Comparison of ENCODE assay signal across 8 mouse cellular contexts in genomic region chr8:107435421-107435961, GRCm38 (mm10). TPM values are rescaled to one million over a fixed set of nuclear protein-coding genes. Genes with fewer than 3 reads are reported as not detected.
DNase-seq lines count a peak whose midpoint lies in the region; ATAC-seq and TF ChIP-seq lines count a peak whose summit lies in the region.

No protein-coding gene starts in this region.

- H3K4me3 ChIP-seq in kidney, postnatal 0 days (replicated peaks; ENCODE audit: low read depth, low read length): peak overlapping the region; percentile 75
- peak overlapping the region; percentile 90 for H3K4me3 ChIP-seq in intestine, postnatal 0 days (ENCODE audit: low read depth, low read length)
- peak overlapping the region; percentile 78 for H3K4me3 ChIP-seq in neural tube, embryonic 12.5 days

- H3K27ac ChIP-seq in kidney, postnatal 0 days: peak overlapping the region; percentile 92
- peak overlapping the region; percentile 99; the same call in 1 of the 2 replicates for H3K27ac ChIP-seq in intestine, postnatal 0 days (ENCODE audit: low read depth, low read length)
- no peak overlapping the region for H3K27ac ChIP-seq in neural tube, embryonic 12.5 days

- peak overlapping the region; percentile 88; the same call in 1 of the 2 replicates for H3K9ac ChIP-seq in kidney, postnatal 0 days (ENCODE audit: low read depth, low read length)
- H3K9ac ChIP-seq in intestine, postnatal 0 days (ENCODE audit: low read depth, low read length): peak overlapping the region; percentile 91
- no peak overlapping the region for H3K9ac ChIP-seq in neural tube, embryonic 12.5 days

- H3K4me1 ChIP-seq in kidney, postnatal 0 days (replicated peaks; ENCODE audit: insufficient read depth, low read length): no peaks in the 10 kb centered on the region
- 0 out of 2 replicates have a peak, but pooled peaks cover 7% of the 10 kb centered on the region for H3K4me1 ChIP-seq in intestine, postnatal 0 days (replicated peaks; ENCODE audit: control insufficient read depth, insufficient read depth, low read length)
- H3K4me1 ChIP-seq in neural tube, embryonic 12.5 days: peaks cover 15% of the 10 kb centered on the region

- no peaks in the 10 kb centered on the region for H3K36me3 ChIP-seq in kidney, postnatal 0 days (ENCODE audit: insufficient read depth, low read length)
- H3K36me3 ChIP-seq in intestine, postnatal 0 days (ENCODE audit: control insufficient read depth, insufficient read depth): no peaks in the 10 kb centered on the region
- H3K36me3 ChIP-seq in neural tube, embryonic 12.5 days: no peaks in the 10 kb centered on the region

- H3K27me3 ChIP-seq in kidney, postnatal 0 days (ENCODE audit: insufficient read depth, low read length): no peaks in the 10 kb centered on the region
- no peaks in the 10 kb centered on the region for H3K27me3 ChIP-seq in intestine, postnatal 0 days (replicated peaks; ENCODE audit: control insufficient read depth, insufficient read depth, low read length)
- no peaks in the 10 kb centered on the region; the same call in 1 of the 2 replicates for H3K27me3 ChIP-seq in neural tube, embryonic 12.5 days (replicated peaks)

- 36% methylated on average over 11 of the region's 11 CpGs for WGBS in kidney, postnatal 0 days
- 20% methylated on average over 11 of the region's 11 CpGs for WGBS in intestine, postnatal 0 days
- 38% methylated on average over 11 of the region's 11 CpGs for WGBS in neural tube, embryonic 12.5 days

- peak; percentile 22 for DNase-seq in kidney, postnatal 0 days (ENCODE audit: low spot score)
- DNase-seq in kidney, postnatal 14 days: no peak
- DNase-seq in ovary, postnatal 14 days (ENCODE audit: low spot score): no peak
- DNase-seq in kidney, adult 8-10 months: no peak

- TF ChIP-seq CTCF in kidney, postnatal 0 days (IDR thresholded peaks at IDR 0.05; ENCODE audit: low read depth): no peak
- no peak for TF ChIP-seq CTCF in intestine, postnatal 0 days (IDR thresholded peaks at IDR 0.05; ENCODE audit: low read depth)

- no peaks in the 10 kb centered on the region for H3K9me3 ChIP-seq in kidney, postnatal 0 days (replicated peaks; ENCODE audit: low read length)
- no peaks in the 10 kb centered on the region for H3K9me3 ChIP-seq in intestine, postnatal 0 days (ENCODE audit: control insufficient read depth)
- no peaks in the 10 kb centered on the region for H3K9me3 ChIP-seq in neural tube, embryonic 12.5 days

- H3K4me2 ChIP-seq in kidney, postnatal 0 days (ENCODE audit: low read length): peak overlapping the region; percentile 87
- peak overlapping the region; percentile 69 for H3K4me2 ChIP-seq in intestine, postnatal 0 days (replicated peaks; ENCODE audit: low read depth)
- peak overlapping the region; percentile 70 for H3K4me2 ChIP-seq in neural tube, embryonic 12.5 days (replicated peaks)

- no peak for ATAC-seq in kidney, postnatal 0 days (replicated peaks; ENCODE audit: low FRiP score, low read depth)
- peak; percentile 27; the same call in 1 of the 2 replicates for ATAC-seq in common myeloid progenitor, adult 5-6 weeks (replicated peaks; ENCODE audit: low read depth, poor library complexity, severe bottlenecking)
- ATAC-seq in intestine, postnatal 0 days: 0 out of 2 replicates have a peak, but pooled peaks have one; percentile 2
- ATAC-seq in neural tube, embryonic 12.5 days (ENCODE audit: low FRiP score, low read depth): peak; percentile 11; the same call in 1 of the 2 replicates
- no peak for ATAC-seq in frontal cortex, adult (ENCODE audit: low TSS enrichment)

RNA-seq across cellular contexts. Expression of gene Wwp2, which starts 0.7 kb away (rescaled TPM):
- polyA plus RNA-seq in kidney, postnatal 0 days (2015; fragmentation: Nextera tagmentation; extraction: Ambion mirVana): 38.9 and 46.8 TPM in 2 replicates
- 44.4 and 47.0 TPM in 2 replicates for total RNA-seq in common myeloid progenitor, adult 5-6 weeks (2017)
- polyA plus RNA-seq in intestine, postnatal 0 days (2015; fragmentation: Nextera tagmentation; extraction: Ambion mirVana): 34.9 and 37.4 TPM in 2 replicates
- 74.2 and 79.0 TPM in 2 replicates for polyA plus RNA-seq in neural tube, embryonic 12.5 days (2016; fragmentation: Nextera tagmentation; extraction: Ambion mirVana)

RNA-seq across cellular contexts. Expression of gene Nob1, which starts 10.6 kb away (rescaled TPM):
- polyA plus RNA-seq in kidney, postnatal 0 days (2015; fragmentation: Nextera tagmentation; extraction: Ambion mirVana): 47.5 and 50.0 TPM in 2 replicates
- 33.9 and 41.5 TPM in 2 replicates for total RNA-seq in common myeloid progenitor, adult 5-6 weeks (2017)
- 22.3 and 24.6 TPM in 2 replicates for polyA plus RNA-seq in intestine, postnatal 0 days (2015; fragmentation: Nextera tagmentation; extraction: Ambion mirVana)
- polyA plus RNA-seq in neural tube, embryonic 12.5 days (2016; fragmentation: Nextera tagmentation; extraction: Ambion mirVana): 79.1 and 81.5 TPM in 2 replicates

RNA-seq across cellular contexts. Expression of gene Nqo1, which starts 32.5 kb away (rescaled TPM):
- 15.9 and 21.2 TPM in 2 replicates for polyA plus RNA-seq in kidney, postnatal 0 days (2015; fragmentation: Nextera tagmentation; extraction: Ambion mirVana)
- 6.9 and 7.9 TPM in 2 replicates for total RNA-seq in common myeloid progenitor, adult 5-6 weeks (2017)
- 30.6 and 34.1 TPM in 2 replicates for polyA plus RNA-seq in intestine, postnatal 0 days (2015; fragmentation: Nextera tagmentation; extraction: Ambion mirVana)
- 3.5 and 3.8 TPM in 2 replicates for polyA plus RNA-seq in neural tube, embryonic 12.5 days (2016; fragmentation: Nextera tagmentation; extraction: Ambion mirVana)

Comparison
In these comparisons a context has a peak if more than half of its experiments do, and no peak if none do; other contexts are left out.
1. ATAC-seq: peak in common myeloid progenitor, adult 5-6 weeks (single experiment), intestine, postnatal 0 days (single experiment) and neural tube, embryonic 12.5 days (single experiment); none in kidney, postnatal 0 days (single experiment) and frontal cortex, adult (single experiment).
2. Peak in every context shown above with its lines, with median percentiles within 50 percentile points of each other: H3K4me2 ChIP-seq and H3K4me3 ChIP-seq.